Mouse (Mus musculus): ENCODE data around the gene Ric3. TPM values are rescaled to one million over a fixed set of nuclear protein-coding genes. Genes with fewer than 3 reads are reported as not detected.

Gene Ric3
- polyA plus RNA-seq, 1 experiment from 2014 or later: 2.9 TPM

DNA sequence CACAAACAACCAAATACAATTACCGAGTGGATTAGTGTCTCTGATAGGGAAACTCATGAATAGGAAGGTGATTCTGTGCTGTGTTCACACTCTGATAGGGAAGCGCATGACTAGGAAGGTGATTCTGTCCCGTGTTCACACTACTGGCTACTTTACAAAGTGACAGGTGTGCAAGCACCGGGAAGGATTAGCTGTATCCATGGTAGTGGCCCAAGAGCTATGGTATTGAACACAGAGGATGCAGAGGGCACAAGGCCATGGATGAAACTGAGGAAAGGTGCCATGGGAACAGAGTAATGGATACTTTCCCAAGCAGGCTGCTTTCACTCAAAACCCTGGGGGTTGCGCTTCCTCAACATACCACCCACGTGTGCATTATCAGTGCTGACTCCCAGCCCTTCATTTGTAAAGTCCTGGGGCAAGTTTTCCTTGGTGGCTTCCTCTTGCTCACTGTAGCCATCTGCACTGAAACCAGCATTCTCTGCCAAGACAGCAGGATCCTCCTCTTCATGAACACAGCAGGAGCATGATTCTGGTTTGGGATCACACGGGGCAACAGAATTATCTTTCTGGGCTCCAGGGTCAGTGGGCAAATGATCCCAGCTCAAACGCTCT, 44.9 kb downstream of the Ric3 start:
- no peaks in the 10 kb centered on the region for H3K9me3 ChIP-seq
- H3K36me3 ChIP-seq: no peaks in the 10 kb centered on the region
- H3K27ac ChIP-seq: no peak overlapping the region
- H3K4me3 ChIP-seq: no peak overlapping the region
- 75% methylated on average over 8 of the region's 8 CpGs for WGBS
- DNase-seq (ENCODE audit: low spot score): no peak
- H3K4me1 ChIP-seq: no peaks in the 10 kb centered on the region
- H3K27me3 ChIP-seq (ENCODE audit: insufficient read depth, poor library complexity, severe bottlenecking): no peaks in the 10 kb centered on the region

DNA sequence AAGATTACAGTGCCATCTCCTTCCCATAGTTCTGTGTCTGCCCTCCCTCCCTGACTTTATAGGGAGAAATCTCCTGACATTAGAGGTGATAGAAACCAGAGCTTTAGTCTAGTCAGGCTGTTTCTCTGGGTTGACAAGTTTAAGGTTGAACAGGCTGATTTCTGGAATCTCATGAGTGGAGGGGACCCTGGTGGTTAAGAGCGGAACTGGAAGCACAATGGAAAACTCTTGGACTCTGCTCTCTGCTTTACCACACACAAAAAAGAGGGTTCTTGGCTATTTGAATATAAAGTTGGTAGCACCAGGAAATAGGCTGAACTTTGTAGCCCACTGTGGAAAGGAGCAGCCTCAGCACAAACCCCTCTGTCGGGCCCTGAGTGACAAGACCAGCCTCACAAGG, 51.1 kb downstream of the Ric3 start:
- no peak for DNase-seq (ENCODE audit: low spot score)
- no peak overlapping the region for H3K27ac ChIP-seq
- H3K9me3 ChIP-seq: no peaks in the 10 kb centered on the region
- no peaks in the 10 kb centered on the region for H3K27me3 ChIP-seq (ENCODE audit: insufficient read depth, poor library complexity, severe bottlenecking)
- H3K36me3 ChIP-seq: no peaks in the 10 kb centered on the region
- WGBS: 67% methylated on average over 2 of the region's 2 CpGs
- H3K4me1 ChIP-seq: no peaks in the 10 kb centered on the region
- no peak overlapping the region for H3K4me3 ChIP-seq

DNA sequence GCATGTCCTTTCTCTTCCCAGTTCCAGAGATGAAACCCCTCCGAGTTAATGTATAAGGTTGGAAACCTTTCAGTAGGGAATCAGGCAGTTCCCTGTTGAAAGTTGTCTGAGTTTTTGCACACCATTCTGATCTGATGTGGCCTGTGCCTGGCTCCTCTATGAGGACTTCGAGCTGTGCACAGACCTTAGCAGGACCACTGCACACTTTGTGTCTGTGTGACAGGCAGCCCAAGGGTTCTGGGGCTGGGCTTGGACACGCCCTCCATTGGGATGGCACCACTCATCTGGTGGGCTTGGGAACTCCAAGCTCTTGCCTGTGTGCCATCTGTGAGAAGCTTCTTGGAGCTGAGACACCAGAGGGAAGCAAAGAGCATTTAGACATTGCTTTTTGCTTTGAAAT, 51.8 kb downstream of the Ric3 start:
- no peaks in the 10 kb centered on the region for H3K27me3 ChIP-seq (ENCODE audit: insufficient read depth, poor library complexity, severe bottlenecking)
- H3K9me3 ChIP-seq: no peaks in the 10 kb centered on the region
- H3K27ac ChIP-seq: no peak overlapping the region
- H3K4me1 ChIP-seq: no peaks in the 10 kb centered on the region
- DNase-seq (ENCODE audit: low spot score): no peak
- H3K4me3 ChIP-seq: no peak overlapping the region
- WGBS: 79% methylated on average over 3 of the region's 3 CpGs
- no peaks in the 10 kb centered on the region for H3K36me3 ChIP-seq

DNA sequence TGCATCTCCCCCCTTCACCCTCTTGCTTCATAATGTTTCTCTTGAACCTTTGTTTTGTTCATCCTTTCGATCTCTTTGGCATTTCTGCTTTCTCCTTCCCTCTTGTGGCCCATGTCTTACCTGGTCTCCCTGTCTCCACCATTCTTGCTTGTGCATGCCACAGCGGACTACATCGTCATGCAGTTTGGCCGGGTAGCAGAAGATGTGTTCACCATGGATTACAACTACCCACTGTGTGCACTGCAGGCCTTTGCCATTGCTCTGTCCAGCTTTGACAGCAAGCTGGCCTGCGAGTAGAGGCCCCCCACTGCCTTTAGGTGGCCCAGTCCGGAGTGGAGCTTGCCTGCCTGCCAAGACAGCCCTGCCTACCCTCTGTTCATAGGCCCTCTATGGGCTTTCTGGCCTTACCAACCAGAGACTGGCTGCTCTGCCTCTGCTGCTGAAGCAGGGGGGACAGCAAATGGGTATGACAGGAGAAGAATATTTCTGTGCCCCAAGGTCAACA, 53.1 kb downstream of the Ric3 start:
- Histone ChIP-seq H3K36me3 (no peaks in the 10 kb centered on the region), H3K27ac (no peak overlapping the region), H3K27me3 (ENCODE audit: insufficient read depth, poor library complexity, severe bottlenecking) (no peaks in the 10 kb centered on the region), H3K9me3 (no peaks in the 10 kb centered on the region), H3K4me3 (no peak overlapping the region), H3K4me1 (no peaks in the 10 kb centered on the region)
- peak; percentile 57 for DNase-seq (ENCODE audit: low spot score)
- WGBS: 84% methylated on average over 6 of the region's 6 CpGs

DNA sequence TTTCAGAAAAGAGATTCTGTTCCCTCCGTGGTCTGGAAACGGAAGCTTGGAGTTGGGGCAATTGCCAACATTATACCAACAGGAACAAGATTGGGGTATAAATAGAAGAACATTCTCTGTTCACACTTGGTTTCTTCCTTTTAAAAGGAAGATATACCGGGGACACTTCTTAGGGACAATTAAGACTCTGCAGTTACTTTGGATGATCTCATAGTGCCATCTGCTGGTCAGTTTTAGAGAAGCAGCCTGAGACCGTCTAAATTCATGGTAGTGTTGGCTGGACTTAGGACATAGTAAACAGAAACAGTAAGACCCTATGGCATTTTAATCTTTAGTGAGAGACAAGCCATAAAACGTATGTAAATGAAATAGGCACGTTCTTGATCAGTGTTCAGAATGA, 54.9 kb downstream of the Ric3 start:
- 32% methylated on average over 6 of the region's 6 CpGs for WGBS
- Histone ChIP-seq H3K4me1 (no peaks in the 10 kb centered on the region), H3K36me3 (no peaks in the 10 kb centered on the region), H3K27me3 (ENCODE audit: insufficient read depth, poor library complexity, severe bottlenecking) (no peaks in the 10 kb centered on the region), H3K27ac (no peak overlapping the region), H3K4me3 (no peak overlapping the region), H3K9me3 (no peaks in the 10 kb centered on the region)
- no peak for DNase-seq (ENCODE audit: low spot score)

DNA sequence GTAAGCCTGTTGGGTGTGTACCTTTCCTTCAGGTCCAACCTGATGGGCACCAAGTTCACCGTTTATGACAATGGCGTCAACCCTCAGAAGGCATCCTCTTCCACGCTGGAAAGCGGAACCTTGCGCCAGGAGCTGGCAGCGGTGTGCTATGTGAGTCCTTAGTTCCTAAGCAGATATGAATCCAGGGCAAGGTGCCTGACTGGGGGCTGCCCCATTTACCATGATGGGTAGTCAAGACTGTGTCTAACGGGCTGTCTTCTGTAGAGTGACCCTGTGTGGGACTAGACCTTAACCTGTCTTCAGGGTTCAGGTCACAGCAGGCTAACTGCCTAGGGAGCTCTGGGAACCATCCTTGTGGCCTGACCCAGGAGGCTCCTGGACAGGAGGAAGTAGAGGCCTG, 55.4 kb downstream of the Ric3 start:
- Histone ChIP-seq H3K36me3 (no peaks in the 10 kb centered on the region), H3K4me3 (no peak overlapping the region), H3K27me3 (ENCODE audit: insufficient read depth, poor library complexity, severe bottlenecking) (no peaks in the 10 kb centered on the region), H3K27ac (no peak overlapping the region), H3K9me3 (no peaks in the 10 kb centered on the region), H3K4me1 (no peaks in the 10 kb centered on the region)
- 92% methylated on average over 7 of the region's 7 CpGs for WGBS
- no peak for DNase-seq (ENCODE audit: low spot score)

DNA sequence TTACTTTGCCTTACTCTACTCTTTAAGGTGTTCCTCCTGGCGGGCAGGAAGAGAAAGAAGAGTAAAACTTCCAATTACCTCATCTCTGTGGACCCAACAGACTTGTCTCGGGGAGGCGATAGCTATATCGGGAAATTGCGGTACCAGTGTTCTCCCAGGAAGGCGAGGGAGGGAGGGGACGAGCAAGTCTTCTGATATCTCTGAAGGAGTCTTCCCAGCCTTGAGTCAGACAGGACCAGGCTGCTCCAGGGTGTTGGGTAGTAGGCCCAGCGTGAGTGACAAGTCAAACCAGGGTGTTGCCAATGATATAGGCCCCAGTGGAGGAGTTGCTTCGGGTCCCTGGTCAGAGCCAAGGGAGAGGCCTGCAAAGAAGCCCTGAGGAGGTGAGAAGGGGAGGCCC, 56.2 kb downstream of the Ric3 start:
- no peaks in the 10 kb centered on the region for H3K4me1 ChIP-seq
- DNase-seq (ENCODE audit: low spot score): no peak
- no peak overlapping the region for H3K27ac ChIP-seq
- H3K9me3 ChIP-seq: no peaks in the 10 kb centered on the region
- peaks cover 5% of the 10 kb centered on the region; the same call in 1 of the 2 replicates for H3K27me3 ChIP-seq (ENCODE audit: insufficient read depth, poor library complexity, severe bottlenecking)
- 86% methylated on average over 9 of the region's 9 CpGs for WGBS
- H3K4me3 ChIP-seq: no peak overlapping the region
- H3K36me3 ChIP-seq: no peaks in the 10 kb centered on the region

DNA sequence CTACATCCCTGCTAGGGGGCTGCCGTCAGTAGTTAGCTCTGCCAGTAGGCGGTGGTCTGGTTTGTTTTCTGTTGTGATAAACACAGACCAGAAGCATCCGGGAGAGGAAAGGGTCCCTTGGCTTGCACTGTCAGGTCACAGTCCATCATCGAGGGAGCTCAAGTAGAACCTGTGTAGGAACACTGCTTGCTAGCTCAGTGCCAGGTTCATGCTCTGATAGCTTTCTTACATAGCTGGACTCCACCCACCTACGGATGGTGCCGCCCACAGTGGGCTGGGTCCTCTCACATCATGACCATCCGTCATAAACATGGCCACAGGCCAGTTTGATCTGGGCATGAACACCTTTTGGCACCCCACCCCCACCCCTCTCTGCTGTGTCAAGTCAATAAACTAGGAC, 57.4 kb downstream of the Ric3 start:
- H3K9me3 ChIP-seq: no peaks in the 10 kb centered on the region
- DNase-seq (ENCODE audit: low spot score): no peak
- H3K27ac ChIP-seq: no peak overlapping the region
- no peak overlapping the region for H3K4me3 ChIP-seq
- H3K27me3 ChIP-seq (ENCODE audit: insufficient read depth, poor library complexity, severe bottlenecking): peaks cover 6% of the 10 kb centered on the region; the same call in 1 of the 2 replicates
- H3K4me1 ChIP-seq: no peaks in the 10 kb centered on the region
- WGBS: 71% methylated on average over 7 of the region's 7 CpGs
- no peaks in the 10 kb centered on the region for H3K36me3 ChIP-seq

DNA sequence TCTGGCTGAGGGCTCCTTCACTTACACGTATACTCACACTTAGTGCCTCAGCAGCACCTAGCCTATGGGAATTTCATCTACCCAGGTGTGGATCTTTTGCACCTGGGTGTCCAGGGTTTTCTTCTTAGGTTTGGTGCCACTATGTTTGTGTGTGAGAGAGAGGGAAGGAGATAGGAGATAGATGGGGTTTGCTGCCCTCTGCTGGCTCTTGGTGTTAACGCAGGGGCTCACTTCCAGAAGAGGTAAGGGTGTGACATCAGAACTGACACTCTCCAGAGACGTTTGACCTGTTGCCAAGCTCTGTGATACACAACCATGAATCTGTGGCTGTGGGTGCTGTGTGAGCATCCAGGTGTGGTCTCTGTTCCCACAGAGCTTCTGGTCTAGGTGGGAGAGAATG, 61.7 kb downstream of the Ric3 start:
- no peaks in the 10 kb centered on the region for H3K9me3 ChIP-seq
- H3K36me3 ChIP-seq: no peaks in the 10 kb centered on the region
- no peak for DNase-seq (ENCODE audit: low spot score)
- H3K27ac ChIP-seq: no peak overlapping the region
- 14% methylated on average over 3 of the region's 3 CpGs for WGBS
- H3K4me3 ChIP-seq: no peak overlapping the region
- H3K4me1 ChIP-seq: no peaks in the 10 kb centered on the region
- peaks cover 12% of the 10 kb centered on the region; the same call in 1 of the 2 replicates for H3K27me3 ChIP-seq (ENCODE audit: insufficient read depth, poor library complexity, severe bottlenecking)

DNA sequence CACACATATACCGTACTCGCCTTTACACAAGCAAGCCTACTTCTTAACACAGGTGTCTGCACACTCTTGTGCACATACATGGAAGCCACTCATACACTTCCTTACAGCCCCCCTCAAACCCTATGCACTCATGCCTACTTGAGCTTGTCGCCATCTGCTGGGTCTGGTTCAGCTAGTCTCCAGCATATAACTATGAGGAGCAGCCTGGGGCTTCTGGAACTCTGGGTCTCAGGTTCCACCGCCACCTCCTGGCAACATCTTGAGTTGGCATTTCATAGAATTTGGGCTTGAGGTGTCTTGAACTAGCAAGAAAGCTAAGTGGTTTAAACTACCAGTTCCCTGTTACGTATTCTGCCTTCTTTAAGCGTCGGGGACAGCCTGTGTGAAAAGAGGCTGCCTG, 63.9 kb downstream of the Ric3 start:
- Histone ChIP-seq H3K36me3 (no peaks in the 10 kb centered on the region), H3K27ac (no peak overlapping the region), H3K9me3 (no peaks in the 10 kb centered on the region), H3K4me3 (no peak overlapping the region), H3K27me3 (ENCODE audit: insufficient read depth, poor library complexity, severe bottlenecking) (peaks cover 14% of the 10 kb centered on the region; the same call in 1 of the 2 replicates), H3K4me1 (no peaks in the 10 kb centered on the region)
- 80% methylated on average over 7 of the region's 7 CpGs for WGBS
- DNase-seq (ENCODE audit: low spot score): no peak

DNA sequence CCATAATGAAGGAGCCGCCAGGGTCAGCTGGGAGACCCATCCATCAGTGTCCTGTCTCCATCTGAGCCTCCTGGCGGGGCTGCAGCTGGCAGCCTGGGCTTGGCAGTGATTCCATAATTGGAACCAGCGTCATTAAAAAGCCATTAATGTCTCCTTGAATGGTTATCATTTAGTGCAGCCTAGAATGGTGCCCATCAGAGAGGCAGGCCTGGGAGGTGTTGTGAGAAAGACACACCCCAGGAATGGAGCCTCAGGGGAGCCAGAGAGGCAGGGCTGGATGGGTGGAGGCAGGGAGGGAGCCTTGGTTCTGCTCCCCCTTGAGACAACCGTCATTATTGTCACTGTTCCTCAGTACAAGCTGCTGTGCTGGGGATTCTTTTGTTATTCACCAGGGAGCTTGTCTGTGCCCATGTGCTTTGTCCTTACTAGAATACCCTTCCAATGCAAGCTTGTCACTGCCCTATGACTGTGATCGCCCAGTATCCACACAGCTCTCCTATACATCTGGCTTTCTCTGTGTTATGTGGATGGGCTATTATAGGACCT, 66.7 kb downstream of the Ric3 start:
- Histone ChIP-seq H3K36me3 (no peaks in the 10 kb centered on the region), H3K27ac (no peak overlapping the region), H3K4me1 (no peaks in the 10 kb centered on the region), H3K4me3 (no peak overlapping the region), H3K9me3 (no peaks in the 10 kb centered on the region), H3K27me3 (ENCODE audit: insufficient read depth, poor library complexity, severe bottlenecking) (peaks cover 36% of the 10 kb centered on the region)
- no peak for DNase-seq (ENCODE audit: low spot score)
- WGBS: 46% methylated on average over 5 of the region's 5 CpGs

DNA sequence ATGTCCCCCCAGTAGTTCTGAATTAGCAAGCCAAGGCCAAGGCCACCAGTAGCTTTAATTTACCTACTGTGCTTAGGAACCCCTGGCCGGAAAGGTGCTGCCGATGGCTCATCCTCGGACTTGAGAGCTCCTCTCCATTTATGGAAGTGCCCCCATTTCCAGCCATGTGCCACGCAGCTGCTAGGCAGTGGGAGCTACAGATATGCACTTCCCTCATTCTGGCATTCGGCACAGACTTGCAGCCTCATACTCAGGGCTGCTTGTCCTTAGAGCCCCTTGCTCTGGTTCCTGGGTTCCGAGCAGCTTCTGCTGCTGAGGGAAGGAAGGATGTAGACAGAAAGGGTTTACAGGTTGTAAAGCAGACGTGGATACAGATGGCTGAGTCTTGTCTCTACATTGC, 68.3 kb downstream of the Ric3 start:
- no peak for DNase-seq (ENCODE audit: low spot score)
- H3K4me3 ChIP-seq: no peak overlapping the region
- WGBS: 60% methylated on average over 7 of the region's 7 CpGs
- H3K4me1 ChIP-seq: peaks cover 8% of the 10 kb centered on the region; the same call in 1 of the 2 replicates
- no peak overlapping the region for H3K27ac ChIP-seq
- H3K27me3 ChIP-seq (ENCODE audit: insufficient read depth, poor library complexity, severe bottlenecking): peaks cover 45% of the 10 kb centered on the region
- no peaks in the 10 kb centered on the region for H3K9me3 ChIP-seq
- H3K36me3 ChIP-seq: no peaks in the 10 kb centered on the region

DNA sequence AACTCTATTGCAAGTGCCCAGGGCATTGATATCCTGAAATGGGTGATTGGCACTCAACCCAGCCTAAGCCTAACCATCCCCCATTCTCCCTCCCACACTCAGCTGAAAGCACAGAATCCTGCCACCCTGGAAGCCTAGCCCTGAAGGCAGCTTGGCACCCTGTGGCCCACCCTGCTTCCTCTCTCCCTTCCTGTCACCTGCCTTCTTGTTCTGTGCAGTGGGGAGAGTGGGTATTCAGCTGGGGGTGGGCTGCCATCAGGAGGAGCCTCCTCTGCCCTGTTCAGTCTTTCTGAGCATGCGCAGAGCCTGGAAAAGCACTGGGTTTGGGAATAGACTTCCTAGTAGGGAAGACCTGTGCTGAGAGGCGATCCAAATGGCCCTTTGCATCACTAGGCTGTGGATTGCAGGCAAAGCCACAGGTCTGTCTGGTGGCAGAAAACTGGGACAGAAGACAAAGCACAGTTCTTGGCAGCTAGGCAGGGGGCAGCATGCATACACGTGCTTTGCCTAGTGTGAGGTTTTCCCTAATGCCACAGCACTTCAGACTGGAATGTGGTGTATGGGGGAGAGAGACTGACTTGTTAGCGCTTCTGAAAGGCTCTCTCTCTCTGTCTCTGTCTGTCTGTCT, 70.0 kb downstream of the Ric3 start:
- peaks cover 63% of the 10 kb centered on the region for H3K27me3 ChIP-seq (ENCODE audit: insufficient read depth, poor library complexity, severe bottlenecking)
- no peaks in the 10 kb centered on the region for H3K9me3 ChIP-seq
- DNase-seq (ENCODE audit: low spot score): no peak
- 33% methylated on average over 4 of the region's 4 CpGs for WGBS
- H3K4me1 ChIP-seq: peaks cover 8% of the 10 kb centered on the region; the same call in 1 of the 2 replicates
- no peak overlapping the region for H3K27ac ChIP-seq
- H3K36me3 ChIP-seq: no peaks in the 10 kb centered on the region
- no peak overlapping the region for H3K4me3 ChIP-seq
